Mouse (Mus musculus): Measurements from ENCODE around the gene Cbr3.
"Not testable (repeated sequence)": the region's sequence is repeated elsewhere in the genome, so short reads cannot be mapped to it uniquely, and the experiment has no call there.

The Cbr3 gene

DNA sequence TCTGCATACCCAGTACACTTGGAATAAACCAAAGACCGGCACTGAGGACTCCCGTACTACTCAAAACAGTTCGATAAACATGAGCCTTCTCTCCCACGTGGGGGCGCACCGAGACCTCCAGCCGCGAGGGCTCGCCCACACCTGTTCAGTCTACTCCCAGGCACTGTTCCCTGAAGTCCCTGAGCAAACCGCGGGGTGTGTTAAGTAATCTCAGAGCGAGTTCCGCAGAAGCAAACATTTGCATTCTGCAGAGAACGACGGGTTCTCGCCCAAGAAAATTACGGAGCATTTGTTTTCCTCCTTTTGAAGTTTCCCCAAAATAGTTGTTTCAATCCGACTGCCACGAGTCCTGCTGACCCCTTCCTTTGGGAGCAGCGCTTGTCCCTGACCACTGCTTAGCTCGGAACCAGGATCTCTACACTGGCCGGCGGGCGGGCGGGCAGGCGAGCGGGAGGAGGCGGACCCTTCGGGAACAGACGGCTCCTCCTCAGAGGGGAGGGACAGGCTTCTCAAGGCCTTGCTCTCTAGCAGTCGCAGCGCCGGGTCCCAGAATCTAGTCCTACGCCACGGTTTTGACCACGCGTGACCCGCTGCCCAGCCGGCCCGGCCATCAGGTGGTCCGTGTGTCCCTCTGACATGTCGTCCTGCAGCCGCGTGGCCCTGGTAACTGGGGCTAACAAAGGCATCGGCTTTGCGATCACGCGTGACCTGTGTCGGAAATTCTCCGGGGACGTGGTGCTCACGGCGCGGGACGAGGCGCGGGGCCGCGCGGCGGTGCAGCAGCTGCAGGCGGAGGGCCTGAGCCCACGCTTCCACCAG is at the start of gene Cbr3:
Gene Cbr3 (plus strand): TSS at position 527 of the 819 bp plus-strand sequence.
- DNase-seq, result peak; percentile 67 to 71

DNA sequence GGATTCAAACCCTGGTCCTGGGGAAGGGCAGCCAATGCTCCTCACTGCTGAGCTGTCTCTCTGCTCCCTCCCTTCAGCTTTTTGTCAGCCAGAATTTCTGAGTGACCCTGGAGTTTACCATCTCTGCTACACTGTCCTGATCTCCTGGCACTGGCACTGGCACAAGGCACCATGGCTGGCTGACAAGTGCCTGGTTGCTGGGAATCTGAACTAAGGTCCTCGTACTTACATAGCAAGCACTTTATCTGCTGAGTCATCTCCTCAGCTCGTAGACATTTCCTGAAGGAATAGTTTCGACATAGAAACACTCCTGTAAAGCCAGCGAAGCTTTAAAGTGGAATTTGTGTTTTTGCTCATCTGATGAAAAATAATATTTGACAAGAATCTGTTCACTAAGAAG is 39.0 kb upstream of the Cbr3 start:
- DNase-seq, result no peak

DNA sequence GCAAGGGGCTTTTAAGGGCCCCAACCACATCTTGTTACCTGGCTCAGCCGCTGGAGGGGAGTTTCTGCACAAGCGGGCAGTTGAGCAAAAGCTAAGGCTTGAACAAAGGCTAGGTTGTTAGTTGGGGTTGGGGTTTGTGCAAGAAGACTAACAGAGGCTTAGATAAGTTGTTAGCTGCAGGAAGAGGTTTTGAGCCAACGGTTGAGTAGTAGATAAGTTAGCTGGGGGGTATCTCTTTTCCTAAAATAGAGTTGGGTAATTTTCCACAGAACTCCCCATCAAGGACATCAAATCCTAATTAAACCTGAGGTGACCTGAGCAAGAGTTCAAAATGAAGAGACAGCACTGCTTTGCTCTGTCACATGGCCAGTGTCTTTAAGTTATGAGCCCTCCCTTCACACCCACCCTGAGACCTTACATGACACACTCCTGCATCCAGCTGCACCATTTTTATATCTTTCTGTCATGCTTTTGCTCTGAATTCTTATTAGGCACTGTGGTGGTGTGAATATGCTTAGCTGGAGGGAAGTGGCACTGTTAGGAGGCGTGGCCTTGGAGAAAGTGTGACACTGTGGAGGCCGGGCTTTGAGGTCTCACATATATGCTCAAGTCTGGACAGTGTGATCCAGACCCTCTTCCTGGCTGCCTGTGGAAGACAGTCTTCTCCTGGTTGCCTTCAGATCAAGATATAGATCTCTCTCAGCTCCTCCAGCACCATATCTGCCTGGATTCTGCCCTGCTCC is 34.4 kb upstream of the Cbr3 start:
- DNase-seq, result no peak

DNA sequence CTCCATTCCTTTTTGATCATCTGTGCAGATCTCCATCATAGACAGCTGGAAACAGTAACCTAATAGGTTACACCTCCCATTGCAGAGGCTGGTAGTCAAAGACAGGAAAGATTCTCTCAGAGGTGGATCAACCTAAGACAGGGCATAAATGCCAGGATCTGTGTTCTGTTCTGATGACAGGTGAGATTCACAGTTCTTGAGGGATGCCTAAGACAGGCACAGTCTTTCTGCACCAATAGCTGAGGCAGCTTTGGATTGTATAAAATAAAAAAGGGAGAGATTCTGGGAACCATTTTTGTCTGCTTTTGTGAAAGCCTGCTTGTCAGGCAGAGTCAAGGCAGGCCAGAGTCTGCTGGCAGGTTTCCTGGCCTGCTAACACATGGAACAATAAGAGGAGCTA is 15.0 kb upstream of the Cbr3 start:
- no peak for DNase-seq

DNA sequence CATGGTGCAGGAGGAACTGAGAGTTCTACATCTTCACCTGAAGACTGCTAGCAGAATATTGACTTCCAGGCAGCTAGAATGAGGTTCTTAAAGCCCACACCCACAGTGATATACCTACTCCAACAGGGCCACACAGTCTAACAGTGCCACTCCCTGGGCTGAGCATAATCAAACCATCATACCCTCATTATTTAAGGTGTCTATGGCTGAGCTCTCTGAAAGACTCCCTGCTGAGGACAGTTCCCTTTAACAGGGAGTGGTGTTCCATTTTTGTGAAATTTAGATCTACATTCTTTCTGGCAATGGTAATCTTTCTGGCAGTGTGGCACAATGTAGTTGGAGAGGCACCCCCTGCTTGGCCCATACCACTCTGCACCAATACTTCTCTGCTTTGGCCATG is 13.5 kb upstream of the Cbr3 start:
- no peak for DNase-seq

DNA sequence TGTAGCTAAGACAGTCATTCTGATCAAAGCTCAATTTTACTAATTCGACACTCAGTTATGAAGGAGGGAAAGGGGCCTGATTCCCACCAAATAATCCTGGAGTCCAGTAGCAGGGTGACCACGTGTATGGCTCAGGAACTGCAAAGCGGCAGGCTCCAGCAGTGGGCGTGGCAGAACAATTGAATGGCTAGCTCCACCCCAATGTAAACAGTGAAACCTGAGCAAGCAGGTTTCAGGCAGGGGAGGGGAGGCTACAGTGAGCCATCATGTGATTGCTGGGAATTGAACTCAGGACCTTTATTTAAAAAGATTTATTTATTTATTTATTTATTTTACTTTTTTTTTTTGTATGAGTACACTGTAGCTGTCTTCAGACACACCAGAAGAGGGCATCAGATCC is 12.5 kb upstream of the Cbr3 start:
- not testable (repeated sequence) for DNase-seq

DNA sequence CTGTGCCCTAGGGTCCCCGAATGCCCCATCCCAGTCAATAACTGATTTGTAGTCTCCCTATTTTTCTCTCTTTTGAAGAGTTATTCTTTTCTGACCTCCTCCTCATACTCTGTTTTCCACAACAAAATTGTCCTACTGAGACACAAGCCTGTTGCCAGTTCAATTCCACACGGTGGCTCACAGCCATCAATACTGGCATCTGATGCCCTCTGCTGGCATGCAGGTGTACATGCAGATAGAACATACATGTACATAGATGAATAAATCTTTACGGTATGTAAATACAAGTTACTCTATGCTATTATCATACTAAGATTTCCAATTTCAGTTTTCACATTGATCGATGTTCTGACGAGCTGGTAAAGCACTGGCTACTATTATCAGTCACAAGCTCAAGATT is 12.0 kb upstream of the Cbr3 start:
- DNase-seq, result no peak

DNA sequence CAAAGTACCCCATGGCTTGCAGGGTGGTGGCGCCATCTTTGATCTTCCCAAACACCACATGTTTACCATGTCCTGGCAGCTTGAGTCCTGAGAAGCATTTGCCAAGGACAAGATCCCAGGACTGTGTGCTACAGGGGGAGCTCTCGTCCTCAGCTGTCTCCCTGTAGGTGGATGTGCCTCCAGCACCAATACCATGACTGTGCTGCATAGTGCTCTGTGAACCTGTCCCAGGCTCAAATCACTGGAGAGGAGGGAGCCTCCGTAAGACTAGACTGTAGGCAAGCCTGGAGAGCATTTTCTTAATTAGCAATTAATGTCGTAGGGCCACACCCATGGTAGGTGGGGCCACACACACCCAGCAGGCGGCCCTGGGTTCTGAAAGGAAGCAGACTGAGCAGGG is 6.6 kb upstream of the Cbr3 start:
- no peak for DNase-seq

DNA sequence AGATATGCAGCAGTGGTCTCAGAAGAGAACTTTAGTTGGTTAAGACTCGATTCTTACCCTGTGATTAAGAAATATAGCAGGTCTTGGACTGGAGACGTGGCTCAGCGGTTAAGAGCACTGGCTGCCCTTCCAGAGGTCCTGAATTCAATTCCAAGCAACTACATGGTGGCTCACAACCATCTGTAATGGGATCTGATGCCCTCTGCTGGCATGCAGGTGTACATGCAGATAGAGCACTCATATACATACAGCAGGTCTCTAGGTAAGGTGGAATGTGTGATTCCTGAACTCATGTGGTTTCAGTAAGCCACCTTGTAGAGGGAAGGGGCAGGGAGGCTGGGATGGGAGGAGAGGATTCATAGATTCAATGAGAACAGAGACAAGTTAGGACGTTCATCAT is 4.8 kb upstream of the Cbr3 start:
- DNase-seq, result no peak

DNA sequence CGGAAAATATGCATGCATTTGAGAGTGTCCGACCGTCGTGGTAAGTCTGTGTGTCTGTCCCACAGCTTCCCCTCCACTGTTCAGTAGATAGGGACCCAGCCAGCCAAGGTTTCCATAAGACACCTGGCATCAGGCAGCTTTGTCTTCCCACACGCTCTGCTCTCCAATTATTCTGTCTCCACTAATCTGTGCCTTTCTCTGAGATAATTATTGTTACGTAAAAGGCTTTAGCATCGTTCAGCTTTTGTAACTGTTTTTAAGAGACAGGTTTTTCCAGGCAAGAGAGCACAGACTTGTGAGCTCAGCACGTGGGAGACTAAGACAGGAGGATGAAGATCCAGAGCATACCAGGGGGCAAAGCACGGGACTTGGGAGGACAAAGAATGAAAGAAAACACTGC is 3.9 kb upstream of the Cbr3 start:
- DNase-seq, result no peak

DNA sequence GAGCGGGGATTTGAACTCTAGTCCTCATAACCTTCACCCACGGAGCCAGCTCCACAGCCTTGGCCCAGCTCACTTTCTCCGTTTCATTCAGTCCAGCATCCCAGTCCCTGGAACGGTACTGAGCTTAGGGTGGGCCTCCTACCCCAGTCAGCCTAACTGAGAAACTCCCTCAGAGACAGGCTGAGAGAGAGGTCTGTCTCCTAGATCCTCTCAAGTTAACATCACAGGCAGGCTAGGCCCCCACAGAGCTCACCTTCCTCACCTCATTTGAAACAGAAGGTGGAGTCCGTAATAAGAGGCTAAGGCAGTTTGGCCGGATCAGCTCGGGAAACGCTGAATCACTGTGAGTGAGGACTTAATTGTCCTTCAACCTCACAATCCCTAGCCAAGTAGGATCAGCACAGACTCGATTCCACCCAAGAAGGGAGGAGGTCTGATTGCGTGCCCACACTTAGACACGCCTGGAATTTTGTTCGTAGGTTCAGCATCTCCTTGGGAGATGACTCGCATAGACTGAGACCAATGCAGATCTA is 793 bp upstream of the Cbr3 start:
- no peak for DNase-seq

DNA sequence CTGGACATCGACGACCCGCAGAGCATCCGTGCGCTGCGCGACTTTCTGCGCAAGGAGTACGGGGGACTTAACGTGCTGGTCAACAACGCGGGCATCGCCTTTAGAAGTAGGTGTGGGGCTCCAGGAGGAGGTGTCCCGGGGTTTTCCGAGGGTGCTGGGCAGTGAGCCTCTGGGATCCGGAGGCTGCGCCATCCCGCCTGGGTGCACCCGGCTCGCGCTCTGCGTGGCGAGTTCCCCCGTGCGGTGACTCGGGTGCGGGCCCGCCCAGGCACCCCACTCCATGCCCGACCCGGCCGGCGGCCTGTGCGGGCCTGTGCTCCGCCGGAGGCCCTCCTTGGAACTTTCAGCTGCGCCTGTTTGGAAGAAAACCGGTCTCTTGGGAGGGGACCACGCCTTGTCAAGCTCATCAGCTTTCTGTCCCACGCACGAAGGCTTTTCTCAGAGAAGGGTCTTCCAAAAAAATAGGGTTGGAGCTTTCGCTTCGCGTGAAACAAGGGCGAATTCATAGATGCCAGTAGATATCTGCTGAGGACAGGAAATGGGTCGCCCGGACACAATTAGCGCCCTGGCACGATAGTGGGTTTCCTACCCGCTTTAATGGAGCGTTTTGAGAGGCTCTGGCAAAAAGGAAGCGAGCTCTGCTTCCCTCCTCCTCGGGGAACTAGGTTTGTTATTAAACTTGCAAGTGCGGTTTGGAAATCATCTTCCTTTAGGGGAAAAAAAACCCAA is 657 bp downstream of the Cbr3 start:
- peak in 1 of 2 experiments; percentile 32 for DNase-seq

DNA sequence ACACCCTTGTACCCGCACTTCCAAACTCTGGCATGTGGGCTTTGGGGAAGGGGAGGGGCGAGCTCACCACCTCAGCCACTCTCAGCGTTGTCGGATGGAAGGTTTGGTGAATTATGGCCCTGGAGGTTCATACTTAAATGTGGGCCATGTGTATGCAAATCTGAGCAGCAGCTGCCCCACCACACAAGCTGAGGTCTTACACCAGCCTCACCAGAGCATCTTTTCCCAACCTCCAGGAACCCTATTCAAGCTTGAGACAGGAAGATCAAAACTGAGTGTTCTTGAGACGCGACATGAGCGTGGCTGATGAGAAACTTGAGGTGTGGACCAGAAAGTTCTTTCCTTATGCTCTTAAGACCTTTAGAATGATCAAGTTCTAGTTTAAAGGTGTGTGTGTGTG is 1.4 kb downstream of the Cbr3 start:
- DNase-seq, result no peak

DNA sequence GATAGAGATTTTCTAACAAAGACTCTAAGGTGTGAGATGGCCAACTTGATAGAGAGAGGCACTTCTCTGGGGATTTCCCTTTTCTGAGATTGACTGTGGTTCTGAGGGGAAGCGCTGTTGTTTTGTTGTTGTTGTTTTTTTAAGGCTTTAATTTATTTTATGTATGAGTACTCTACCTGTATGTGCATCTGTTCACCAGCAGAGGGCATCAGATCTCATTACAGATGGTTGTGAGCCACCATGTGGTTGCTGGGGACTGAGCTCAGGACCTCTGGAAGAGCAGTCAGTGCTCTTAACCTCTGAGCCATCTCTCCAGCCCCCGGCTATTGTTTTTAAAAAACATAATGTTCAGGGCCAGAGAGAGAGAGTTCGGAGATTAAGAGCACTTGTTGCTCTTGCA is 2.8 kb downstream of the Cbr3 start:
- DNase-seq, result not testable (repeated sequence)

DNA sequence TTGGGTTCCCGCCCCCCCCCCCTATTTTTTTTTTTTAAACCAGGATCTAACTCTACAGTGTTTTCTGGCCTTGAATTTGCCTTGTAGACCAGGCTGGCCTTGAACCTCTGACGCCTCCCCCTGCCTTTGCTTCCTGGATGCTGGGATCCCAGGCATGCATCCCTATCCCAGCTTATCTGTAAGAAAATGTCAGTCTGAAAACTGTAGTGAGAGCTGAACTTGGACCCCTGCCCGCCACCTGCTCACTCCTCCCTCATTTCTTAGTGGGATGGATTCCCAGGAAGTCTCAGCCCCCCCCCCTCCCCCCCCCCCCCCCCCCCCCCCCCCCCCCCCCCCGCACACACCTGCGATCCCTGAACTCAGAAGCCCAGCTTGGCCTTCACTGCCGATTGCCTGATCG is 3.4 kb downstream of the Cbr3 start:
- no peak for DNase-seq

DNA sequence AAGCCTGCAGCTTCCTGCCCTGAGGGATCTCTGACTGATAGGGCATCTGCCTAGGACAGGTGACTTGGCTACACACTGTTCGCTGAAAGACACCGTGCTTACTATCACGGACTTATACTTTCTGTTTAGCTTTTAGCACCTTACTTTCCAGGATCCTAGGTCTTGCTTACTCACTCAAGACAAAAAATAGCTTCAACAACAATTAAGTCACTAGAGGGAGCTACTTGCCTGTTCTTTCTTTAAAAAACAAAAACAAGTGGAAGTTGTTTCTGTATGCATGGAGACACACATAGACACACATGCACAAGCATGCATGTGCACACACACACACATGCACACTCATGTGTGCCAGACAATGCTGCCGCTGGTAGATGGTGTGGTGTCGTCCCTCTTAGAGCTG is 3.9 kb downstream of the Cbr3 start:
- DNase-seq, result no peak

DNA sequence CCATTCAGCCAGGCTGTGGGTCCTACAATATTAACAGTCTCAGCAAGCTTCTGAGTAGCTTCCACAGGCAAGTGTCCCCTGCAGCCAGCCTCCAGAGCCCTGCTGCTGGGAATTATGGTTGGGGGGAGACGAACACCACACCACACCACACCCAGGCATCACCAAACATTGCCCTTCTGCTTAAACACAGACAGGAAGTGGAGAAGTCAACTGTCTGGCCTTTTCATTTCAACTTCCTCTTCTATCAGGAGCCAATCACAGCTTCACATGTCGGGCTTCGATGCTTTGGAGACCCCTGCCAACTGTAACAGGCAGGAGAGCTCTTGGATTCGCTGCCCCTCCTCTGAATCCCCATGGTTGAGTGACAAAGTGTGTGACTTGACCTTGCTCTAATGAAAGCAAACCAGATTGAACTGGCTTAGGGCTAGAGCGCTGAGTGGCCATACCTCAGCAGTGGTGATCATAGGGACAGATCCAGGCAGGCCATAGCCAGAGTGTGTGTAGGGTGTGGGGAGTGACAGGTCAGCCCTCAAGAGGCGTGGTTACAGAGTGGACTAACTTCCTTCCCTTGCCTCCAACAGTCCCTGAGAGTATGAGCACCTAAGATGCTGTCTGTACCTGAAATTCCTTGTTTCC is 8.3 kb downstream of the Cbr3 start:
- DNase-seq, result no peak

DNA sequence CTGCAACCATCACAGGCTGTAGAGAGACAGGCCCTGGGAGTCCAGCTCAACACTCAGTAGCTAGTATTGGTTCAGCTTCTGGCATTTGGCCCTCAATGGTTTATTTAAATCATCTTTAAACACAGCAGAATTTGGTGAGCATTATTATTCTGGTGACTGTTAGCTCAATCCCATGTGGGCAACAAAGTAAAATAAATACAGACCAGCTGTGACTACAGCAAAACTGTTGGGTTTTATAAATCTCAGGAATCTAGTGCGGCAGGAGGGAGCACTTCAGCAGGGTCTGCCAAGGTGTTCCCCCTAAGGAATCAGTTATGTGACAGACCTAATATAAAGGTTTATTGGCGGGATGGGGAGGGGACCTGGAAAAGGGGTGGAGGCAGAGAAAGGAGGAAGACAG is 9.7 kb downstream of the Cbr3 start:
- no peak for DNase-seq

DNA sequence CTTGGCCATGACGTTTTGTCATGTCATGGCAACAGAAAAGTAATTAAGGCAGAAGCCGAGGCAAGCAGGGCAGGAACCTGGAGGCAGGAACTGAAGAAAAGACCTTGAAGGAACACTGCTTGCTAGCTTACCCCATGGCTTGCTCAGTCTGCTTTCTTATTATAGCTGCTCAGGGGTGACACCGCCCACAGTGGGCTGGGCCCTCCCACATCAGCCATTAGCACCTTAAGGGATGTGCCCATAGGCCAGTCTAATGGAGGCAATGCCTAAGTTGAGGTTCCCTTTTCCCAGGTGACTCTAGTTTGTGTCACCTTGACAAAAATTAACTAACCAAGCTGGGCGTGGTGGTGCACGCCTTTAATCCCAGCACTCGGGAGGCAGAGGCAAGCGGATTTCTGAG is 24.1 kb downstream of the Cbr3 start:
- DNase-seq, result no peak

DNA sequence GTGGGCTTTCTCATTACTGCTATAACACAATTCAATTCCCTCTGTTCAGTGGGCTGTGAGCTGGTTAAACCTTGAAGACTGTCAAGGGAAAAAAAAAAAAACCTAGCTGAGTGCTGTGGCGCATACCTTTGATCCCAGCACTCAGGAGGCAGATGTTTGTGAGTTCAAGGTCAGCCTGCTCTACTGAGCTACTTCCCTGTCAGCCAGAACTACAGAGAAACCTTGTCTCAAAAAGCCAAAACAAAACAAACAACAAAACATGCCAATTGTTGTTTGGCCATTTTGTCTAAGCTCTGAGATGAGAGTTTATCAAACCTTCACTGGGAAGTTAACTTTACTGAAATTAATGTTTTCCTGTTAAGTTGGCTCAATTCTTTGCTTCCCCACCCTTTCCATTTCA is 26.2 kb downstream of the Cbr3 start:
- no peak for DNase-seq

DNA sequence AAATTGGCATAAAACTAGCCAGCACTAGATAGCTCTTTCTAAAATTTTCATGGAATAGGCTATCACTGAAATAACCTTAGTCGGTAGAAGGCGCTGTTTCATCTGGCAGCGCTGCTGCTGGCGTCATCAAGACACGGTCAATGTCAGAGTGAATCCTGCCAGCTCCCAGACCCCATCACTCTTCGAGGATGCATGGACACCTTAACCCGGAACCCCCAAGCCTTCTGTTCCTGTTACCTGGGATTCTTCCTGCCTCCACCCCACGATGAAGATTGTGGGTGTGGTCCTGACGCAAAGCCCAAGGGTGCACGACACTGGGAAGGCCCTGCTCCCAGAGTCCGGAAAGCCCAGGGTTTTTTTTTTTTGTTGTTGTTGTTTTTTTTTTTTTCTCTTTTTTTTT is 27.9 kb downstream of the Cbr3 start:
- peak; percentile 84 to 85 for DNase-seq

DNA sequence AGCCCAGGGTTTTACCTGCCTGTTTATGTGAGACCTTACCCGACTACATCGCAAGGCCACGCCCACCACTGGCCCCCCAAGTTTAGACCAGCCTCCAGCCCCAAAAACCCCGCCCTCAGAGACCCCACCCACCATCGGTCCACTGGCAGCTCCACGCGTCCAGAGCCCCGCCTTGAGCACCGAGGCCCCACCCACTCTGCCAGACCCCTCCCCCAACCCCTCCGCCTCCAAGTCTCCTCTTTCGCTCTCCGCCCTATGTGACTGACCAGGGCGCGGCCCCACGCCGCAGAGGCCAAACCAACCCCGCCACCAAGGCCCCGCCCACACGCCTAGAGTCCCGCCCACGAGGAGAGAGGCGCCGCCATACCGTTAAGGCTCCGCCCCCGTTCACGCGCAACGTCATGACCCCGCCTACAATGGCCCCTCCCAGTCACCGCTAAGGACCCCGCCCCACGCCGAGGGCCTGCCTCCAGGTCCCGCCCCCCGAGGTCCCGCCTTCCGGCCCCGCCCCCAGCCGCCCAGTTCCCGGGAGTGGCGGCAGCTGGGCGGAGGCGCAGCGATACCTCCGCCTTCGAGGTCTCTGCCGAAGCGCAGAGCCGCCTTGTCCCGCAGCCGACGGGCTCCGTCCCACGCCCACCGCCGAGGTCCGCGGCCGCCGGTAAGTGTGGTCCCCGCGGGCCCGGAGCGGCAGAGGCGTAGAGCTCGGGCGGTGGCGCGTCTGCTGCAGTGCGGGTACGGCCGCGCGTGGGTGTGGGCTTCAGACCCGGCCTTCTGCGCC is 28.6 kb downstream of the Cbr3 start, which contains the start of gene Dop1b:
Gene Dop1b (plus strand): TSS at position 494 of the 778 bp plus-strand sequence.
- DNase-seq, result peak; percentile 99 to 100
